Mouse (Mus musculus) spleen, postnatal 10 days (tissue): ENCODE measurements at regions not wholly inside any gene's neighbourhood (a gene's known extent, or its start where the extent isn't known, plus 50 kb on each side); places are given as distances from the start of the nearest gene placed in this dataset.
A peak's percentile ranks its signal among the peaks of the same experiment; 100 is the strongest.

ENCODE experiments used
- DNase-seq, 2 experiments: peaks; one replicate each; pipeline ENCODE4 v3.0.0; 2021 to 2022; ENCODE audit warnings: low spot score in 2 of 2

DNA sequence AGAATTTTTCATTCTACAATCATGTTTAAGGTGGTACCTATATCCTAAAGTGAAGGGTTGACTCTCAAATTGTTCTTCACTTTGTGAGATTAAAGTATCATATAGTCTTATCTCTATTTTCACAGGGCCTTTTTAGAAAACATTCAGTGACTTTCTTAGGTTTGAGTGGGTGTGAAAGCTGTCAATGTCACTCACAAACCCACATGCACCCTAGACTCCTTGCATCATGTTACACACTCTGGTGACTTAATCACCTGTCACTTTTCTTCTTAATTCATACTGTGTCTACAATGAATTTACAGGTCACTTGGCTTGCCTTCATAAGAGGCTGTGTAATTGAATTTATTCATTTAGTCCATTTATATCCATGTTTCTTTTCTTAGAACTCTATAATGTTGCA, 1026.8 kb upstream of the Alcam start:
- DNase-seq, result no peak

DNA sequence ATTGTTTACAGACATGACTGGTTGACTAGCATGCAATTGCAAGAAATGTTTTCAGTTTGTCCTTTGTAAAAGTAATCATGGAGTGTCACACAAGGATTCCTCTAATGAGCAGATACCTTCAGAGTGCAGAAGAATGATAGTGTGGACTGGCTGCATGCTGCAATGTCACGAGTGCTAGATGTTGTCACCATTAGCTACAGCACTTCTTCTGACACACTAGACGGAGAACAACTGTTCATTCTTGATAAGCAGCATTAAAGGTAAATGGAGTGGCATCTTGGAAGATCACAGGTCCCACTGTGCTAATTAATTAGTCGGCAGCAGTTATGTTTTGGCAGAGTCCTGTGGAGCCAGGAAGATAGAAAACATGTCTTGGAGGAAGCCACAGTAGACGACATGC, 985.6 kb upstream of the Alcam start:
- DNase-seq, result no peak

DNA sequence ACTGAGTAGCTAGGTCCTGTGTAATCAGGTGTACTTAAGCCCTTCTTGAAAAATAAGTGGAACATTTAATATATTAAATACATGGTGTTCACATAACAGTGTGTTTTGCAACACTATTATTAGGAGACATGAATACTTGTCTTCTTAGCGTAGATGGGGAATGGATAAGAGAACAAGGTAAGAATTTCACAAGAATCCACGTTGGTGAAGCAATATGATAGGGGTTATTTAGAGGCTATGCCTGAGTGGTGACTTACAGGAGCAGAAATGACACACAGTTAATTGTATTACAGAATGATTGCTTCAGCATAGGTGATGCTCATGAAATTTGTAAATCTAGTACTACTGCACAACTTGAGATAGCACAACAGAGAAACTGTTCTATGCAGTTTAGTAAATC, 964.5 kb upstream of the Alcam start:
- no peak for DNase-seq

DNA sequence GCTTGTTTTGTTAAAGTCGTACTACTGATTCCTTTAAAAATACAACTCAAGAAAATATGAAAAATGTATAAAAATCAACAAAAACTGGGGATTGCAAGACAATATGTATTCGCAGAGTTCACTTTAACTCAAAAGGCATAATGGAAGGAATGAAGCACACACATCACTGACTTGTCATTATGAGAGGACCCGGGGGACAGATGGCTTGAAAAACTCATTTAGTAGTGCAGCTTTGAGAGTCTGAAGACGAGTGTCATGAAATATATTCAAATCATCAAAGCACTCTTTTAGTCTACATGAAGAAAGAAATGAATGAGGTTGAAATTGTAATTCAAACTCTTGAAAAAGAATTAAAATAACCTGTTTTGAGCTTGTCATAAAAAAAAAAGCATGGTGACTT, 931.3 kb upstream of the Alcam start:
- DNase-seq, result no peak

DNA sequence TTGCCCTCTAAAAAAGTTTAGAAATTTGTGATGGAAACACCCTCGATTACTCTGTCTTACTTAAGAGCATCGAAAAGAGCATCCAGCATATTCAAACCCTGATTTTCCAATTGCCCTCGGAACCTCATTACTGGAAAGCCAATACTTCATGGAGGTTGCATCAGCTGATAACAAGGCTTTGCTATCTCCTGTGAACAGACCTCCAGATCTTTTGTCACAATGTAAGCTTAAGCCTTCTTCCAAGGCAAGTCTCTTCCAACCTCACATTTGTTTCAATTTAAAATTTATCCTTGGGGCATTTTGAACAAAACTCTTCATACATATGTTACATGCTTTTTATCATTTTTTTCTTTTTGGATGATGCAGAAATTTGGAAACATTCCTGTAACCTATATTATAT, 888.3 kb upstream of the Alcam start:
- DNase-seq, result no peak

DNA sequence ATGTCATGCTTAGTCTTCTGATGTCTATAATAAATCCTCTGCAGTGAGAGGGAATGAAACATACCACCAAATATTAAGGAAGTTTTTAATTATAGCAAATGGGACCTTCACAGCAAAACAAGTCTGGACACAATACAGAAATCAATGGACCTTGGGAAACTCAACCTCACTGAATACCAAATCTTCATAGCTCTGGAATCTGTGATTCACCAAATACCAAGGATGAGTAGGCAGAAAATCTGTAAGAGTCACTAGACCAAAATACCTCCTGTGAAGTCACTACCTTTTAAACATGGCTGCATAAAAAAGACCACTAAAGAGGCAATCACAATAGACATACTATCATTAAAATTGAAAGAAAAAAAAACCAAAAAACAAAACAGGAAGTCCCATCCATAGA, 872.5 kb upstream of the Alcam start:
- no peak for DNase-seq

DNA sequence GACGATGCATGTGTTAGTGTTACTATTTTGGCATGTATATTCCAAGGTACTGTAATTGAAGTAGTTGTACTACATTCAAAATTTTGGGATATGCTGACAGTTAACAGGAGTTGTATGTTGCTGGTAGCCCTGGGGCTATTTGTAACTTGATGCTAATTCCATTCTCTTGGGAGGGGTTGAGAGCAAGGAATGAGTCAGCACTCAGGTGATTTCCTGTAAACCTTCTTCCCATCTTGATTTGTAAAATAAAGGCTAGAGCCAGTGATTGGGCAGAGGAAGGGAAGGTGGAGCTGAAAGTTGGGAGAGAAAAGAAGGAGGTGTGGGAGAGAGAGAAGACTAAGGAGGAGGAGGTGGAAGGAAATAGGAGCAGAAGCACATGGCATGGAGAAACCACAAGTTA, 838.2 kb upstream of the Alcam start:
- DNase-seq, result no peak

DNA sequence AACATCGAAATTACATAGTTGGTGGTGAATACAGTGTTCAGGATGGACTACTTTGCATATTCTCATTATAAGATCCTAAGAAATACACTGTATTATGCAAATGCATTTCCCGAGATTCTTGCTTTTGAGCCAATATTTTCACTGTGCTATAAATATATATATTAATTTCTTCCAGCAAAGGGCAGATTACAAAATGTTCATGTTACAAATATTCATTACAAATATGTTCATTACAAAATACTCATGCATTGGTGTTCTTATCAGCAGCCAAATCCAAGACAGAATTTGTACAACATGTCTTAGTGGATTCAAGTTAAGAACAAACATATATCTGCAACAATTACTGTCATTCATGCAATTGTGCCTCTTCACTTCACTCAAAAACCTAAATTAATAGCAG, 828.1 kb upstream of the Alcam start:
- DNase-seq, result no peak

DNA sequence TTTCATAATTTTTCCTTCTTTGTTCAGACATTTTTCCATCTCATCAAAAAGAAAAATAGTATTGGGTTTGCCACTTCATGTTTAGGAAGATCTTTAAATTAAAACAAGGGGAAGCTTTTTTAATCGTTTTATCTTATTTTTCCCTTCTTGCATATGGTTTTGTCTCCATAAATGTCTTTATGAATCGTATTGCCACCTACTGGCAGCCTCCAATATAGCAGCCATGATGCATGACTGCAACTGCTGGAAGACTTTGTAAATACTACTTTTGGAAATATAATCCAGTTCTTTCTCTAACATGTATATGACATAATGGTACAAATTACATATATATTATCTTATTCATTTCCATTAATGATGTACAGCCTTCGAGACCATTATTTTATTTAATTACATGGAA, 812.2 kb upstream of the Alcam start:
- DNase-seq, result peak; percentile 5 to 59

DNA sequence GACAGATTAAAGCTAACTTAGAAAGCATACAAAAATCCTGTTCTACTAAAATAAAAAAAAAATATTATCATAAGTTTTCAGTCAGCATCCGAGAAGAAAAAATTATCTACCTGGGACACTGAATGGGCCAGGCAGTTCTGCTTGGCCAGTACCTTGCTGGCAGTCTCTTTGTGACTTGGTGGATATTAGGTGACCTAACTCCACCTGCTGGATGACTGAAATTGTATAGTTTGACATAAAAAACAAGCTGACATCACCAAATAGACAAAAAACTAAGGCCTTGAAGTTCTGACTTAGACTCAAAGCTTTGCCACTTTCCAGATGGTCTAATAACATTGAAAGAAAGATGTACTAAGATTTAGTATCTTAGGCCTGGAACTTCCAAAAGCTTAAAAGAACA, 791.5 kb upstream of the Alcam start:
- DNase-seq, result no peak

DNA sequence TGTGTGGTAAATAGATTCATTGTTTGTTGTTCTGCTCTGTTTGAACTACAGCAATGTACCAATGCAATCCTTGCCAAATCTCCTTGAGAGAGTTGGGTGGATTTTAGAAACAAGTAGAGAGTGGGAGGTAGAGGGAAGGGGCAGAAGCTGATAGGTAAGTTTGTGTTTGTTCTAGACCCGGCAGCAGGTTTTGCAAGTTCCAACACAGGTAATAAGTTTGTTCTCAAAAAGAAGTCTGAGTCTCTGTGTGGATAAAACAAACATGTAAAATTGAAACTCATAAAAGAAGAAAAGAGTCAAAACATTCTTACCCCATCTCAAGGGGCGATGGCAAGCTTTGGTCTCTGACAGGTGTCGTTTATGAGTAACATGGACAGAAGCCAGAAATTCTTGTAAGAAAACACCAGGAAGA, 788.3 kb upstream of the Alcam start:
- DNase-seq, result no peak

DNA sequence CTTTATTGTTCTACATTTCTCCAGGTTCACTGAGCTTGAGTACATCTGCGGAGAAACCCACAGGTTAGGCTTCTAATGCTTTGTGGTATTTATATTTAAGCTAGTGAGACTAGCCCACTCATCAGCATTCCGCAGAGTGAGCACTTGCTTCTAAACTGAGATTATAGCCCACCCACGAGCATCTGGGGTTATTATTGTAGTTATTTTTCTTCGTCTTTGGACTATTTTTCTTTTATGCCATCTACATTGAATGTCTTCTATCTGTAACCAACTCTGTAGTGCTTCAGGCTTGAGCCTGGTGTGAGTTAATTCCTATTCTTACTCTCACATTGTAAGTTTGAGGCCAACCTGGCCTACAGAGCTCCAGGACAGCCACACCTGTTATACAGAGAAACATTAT, 765.0 kb upstream of the Alcam start:
- no peak for DNase-seq

DNA sequence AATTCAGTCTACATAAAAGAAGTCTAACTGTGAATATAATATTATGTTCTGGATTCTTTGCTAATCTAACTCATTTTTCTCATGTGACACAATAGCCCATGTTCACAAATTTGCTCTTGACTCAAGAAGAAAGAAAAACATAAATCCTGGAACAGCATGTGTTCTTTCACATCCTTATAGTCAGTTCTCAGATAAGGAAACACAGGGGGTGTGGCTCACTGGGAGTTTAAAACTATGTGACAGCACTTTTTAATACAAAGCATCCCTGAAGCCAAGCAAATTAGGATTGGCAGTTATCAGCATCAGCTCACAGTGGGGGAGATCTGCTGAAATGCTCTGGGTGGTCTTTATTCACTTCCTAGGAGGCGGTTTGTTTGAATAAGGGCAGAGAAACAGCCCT, 747.6 kb upstream of the Alcam start:
- DNase-seq, result no peak

DNA sequence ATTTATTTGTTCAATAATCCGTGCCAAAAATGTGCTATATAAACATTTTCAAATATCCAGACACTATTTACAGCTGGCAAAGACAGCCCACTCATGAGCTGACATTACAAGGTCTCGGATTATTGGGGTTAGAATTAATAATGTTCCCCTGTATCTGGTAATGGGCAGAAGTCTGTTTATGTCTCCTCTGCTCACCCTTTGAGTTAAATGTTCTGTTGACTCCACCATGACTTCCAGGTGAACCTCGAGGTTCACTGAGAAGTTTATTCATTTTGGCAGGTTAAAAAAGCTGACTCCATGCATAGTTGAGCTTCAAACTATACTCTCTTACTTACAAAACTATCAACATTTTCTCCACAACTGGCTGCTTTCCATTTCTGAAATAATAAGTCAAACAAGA, 732.6 kb upstream of the Alcam start:
- DNase-seq, result no peak

DNA sequence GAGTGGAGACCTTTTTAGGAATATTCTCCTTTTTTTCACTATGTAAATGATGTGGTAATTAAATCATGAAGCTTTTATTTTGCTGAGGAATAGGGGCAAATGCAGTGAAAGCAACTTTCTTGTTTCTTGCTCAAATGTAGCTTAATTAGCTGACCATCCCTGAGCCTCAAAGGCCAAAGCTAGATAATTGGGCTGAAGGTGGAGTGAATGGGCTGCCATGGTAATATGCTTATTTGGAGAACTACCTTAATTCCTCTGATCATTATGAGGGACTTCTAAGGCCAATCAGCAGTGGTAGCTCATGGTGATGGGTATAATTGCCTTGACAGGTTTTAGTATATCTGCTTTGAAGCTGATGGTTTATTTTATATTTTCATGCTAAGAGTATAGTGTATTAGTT, 702.5 kb upstream of the Alcam start:
- DNase-seq, result no peak

DNA sequence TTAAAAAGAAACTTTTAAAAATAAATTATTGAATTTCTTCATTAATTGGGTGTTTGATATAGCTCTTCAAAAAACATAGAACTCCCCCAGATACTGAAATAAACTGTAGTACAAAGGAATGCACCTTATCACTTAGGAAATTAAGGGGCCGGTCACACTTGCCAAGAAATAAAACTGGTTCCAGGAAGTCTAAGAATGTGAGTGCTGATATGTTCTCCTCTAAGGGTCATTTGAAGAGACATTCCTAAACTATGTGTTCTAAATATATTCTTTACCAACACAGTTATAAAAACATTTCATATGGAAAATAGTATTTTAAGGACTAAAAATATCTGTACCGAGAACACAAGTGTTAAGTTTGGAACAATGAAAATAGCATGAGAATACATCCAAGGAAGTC, 676.8 kb upstream of the Alcam start:
- DNase-seq, result no peak

DNA sequence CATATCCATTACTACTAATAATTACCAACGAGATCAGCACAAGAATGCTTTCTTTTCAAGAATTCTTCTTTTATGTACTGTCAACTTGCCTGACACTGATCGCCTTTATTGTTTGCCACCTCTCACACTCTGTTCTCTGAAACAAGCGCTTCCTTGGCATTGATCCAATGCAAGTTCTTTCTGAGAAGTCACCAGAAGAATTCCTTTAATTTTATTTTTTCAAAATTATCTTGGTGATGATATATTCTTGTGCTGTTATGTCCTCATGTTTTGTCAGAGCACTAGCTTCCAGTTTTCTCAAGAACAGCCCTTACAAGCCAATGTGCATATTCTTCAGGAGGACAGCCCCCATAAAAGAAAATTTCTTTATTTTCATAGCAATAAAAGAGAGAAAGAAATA, 654.9 kb upstream of the Alcam start:
- DNase-seq, result no peak

DNA sequence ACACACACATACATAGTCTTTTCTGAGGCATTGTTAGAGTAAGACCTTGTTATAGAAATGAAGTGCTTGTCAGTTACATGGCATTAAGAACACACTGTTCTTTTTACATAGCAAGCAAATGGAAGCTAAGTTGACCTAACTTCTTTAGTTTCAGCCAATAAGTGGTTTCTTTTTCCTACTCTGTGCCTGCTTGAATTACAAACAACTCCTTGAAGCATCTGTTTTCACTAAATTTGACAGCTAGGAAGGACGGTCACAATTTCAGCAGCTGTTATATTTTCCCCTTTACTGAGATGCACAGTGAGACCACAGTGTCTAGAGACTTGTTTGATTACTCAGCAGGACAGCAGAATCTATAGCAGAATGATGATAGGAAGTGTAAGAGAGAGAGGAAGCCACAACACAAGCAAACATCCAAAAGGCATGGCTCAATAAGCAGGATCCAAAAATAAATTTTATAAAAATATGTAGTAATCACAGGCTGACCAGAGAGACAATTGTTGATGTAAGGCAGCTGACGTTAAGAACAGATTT, 641.6 kb upstream of the Alcam start:
- no peak for DNase-seq

DNA sequence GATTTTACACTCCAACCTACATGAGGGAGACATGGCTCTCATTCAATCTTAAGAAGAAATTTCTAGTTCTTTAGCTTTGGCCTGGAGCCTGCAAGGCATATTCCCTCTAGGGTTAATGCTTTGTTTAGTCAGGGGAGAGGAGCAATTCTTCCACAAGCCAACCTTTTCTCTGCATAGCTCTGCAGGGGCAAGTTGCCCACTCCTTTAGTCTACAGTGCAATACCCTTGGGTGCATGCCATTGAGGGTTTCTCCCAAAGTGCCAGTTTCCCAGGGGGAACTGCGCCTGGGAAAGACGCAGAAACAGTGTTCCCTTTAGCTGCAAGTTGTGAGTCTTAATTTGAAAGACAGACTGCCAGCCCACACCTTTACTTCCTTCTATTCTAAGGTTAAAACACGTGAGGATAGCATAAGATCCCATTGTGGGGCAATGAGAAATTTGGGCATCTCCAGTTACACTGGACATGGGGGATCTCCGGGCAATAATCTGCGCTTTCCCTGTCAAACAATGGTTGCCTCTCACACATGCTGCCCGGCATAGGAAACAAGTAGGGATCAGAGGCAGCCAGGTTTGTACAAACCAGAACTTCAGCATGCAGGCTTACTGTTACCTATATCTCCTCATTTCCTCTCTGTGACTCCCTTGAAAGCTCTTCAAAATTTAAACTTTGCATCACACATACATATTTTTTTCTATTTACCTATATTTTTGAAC, 620.1 kb upstream of the Alcam start:
- DNase-seq, result no peak

DNA sequence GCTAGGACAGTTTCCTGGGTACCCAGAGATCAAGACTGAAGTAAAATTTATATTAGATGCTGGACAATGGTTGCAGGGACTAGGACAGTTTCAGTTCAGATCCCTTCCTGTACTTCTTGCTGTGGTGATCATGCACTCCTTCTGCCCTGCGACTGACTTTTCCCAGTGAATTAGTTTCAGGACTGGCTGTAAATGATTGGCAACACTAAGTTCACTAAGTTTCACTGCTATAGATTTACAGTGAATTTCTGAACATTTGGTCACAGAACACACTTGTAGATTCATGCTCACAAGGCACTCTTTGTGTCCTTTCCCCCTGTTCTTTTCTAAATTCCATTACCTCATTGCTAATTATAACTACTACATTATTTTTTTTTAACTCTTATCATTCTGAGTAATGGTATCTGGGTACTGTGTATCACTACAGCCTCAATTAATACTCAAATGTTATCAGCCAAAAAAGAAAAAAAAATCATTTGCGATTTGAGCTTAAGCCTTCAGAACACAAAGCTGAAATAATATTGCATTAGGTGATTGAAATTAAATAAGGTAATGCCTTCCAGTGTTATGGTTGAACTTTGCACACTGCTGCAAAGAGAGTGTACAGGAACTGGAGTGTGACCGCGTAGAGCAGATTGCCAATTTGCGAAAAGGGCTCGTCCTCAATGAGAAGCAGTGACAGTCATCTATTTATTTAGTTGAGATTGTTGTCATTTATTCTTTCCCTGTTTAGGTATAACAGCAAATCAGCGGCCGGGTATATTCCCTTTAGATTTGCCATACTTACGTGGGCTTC, 618.2 kb upstream of the Alcam start:
- no peak for DNase-seq

DNA sequence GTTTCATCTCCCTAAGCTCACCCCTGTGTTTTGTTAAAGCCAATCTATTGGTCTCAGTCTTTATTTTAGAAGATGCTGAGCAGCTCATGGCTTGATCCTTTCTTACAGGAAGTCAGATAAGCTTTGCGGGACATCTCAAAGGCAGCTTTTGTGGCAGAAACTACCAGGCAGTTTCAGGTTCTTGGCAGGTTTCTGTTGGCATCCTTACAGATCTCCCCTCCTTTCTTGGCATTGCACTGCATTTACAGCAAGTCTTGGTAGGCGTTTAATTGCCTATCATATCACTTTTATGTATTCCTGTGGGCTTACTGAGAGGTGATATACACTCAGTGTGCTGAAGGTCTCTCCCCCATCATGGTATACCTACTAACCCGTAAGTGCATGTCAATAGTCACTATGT, 610.3 kb upstream of the Alcam start:
- DNase-seq, result no peak

DNA sequence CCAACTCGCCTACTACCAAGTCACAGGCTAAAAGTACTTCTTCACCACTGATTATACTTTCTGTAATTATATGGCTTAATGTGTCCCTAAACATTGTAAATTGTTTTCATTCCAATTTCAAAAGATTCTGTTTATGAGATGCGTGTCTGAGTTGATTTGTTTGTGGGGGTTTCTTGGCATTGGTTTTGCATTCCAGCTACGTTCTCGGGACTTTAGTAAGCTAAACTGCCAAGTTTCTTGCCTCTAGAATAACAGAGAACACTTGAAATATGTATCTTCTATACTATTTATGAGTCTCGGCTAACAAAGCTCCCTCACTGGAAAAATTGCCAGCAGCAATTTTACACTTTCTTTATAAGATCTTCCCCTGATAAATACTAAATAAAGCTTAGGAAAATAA, 609.2 kb upstream of the Alcam start:
- DNase-seq, result no peak

DNA sequence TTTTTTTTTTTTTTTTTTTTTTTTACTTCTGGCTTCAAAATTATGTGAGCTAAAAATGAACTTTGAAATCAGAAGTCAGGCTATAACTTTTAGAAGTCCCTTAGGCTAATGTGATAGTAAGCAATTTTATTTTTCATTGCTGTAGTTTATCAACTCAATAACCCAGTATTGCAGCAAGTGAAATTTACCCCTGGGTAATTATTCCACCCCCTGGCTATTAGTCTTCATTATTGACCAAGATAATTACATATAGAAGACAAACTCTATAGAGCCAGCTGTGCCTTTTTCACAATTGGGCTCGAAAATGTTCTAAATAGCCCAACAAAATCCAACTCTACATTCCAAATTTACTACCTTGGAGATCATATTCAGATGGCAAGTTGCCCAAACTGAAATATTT, 572.2 kb upstream of the Alcam start:
- DNase-seq, result no peak
